Mouse (Mus musculus): ENCODE data around the gene Slc38a5. TPM values are rescaled to one million over a fixed set of nuclear protein-coding genes. Genes with fewer than 3 reads are reported as not detected.

Slc38a5 gene
- total RNA-seq (2021) (1 to 10 TPM in 1 of 2 experiments, under 1 TPM in 1; 0.29 to 1.4 TPM), polyA plus RNA-seq (2012; rRNA removed) (0.70 and 1.9 TPM in 2 replicates)
- long read RNA-seq: 0 reads

DNA sequence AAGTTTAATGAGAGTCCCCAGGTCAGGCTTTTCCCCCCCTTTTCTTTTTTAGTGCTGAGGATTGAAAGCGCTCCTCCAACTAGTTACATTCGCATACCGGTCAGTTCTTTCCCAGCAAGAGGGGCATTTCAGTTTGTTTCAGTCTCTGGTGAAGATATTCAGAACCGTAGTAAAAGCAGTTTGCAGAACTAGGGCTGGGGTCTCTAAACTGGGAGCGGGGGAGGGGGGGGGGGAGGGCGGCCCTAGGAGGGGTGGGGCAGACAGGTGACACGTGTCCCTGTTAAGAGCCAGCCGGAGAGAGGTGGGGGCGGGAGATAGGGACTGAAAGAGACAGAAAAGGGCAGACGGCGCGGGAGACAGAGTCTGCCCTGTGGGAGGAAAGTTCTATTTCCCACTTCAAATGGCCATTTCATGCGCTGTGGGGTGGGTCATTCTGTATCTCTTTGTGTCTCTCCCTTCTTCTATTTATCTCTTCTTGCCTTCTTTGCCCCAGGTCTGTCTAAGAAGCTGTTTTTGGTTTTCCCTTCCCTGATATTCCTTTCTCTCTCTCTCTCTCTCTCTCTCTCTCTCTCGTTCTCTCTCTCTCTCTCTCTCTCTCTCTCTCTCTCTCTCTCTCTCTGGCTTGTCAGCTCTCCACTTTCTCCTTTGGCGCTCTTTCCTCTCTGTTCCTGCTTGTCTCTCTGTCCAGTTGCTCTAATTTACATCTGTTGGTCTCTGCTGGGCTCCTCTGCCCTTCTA is at the start of gene Slc38a5:
TSS of gene Slc38a5 (plus strand) at position 51 of the 738 bp plus-strand sequence.
- no peaks in the 10 kb centered on the region for H3K36me3 ChIP-seq (ENCODE audit: control insufficient read depth, insufficient read depth, low read length)
- no peaks in the 10 kb centered on the region for H3K79me2 ChIP-seq (replicated peaks; ENCODE audit: control insufficient read depth, insufficient read depth, low read length)
- intact Hi-C loops (cut with DNase I): no loop called here
- no peak for TF ChIP-seq EP300 (IDR thresholded peaks at IDR 0.05; ENCODE audit: insufficient read depth, low read depth, low read length)
- no peak for TF ChIP-seq POLR2A (IDR thresholded peaks at IDR 0.05; ENCODE audit: insufficient read depth, low read depth, low read length)
- no peak for TF ChIP-seq CTCF (IDR thresholded peaks at IDR 0.05)
- H3K4me3 ChIP-seq: no peak within 1 kb of the TSS
- no peaks in the 10 kb centered on the region for H3K27me3 ChIP-seq (ENCODE audit: control insufficient read depth, insufficient read depth, low read length)
- no peak for DNase-seq
- H3K27ac ChIP-seq: no peak within 1 kb of the TSS
- 13% methylated on average over 14 of the region's 15 CpGs for WGBS
- no peak within 1 kb of the TSS for H3K9ac ChIP-seq (ENCODE audit: low read depth, low read length)
- H3K4me1 ChIP-seq (ENCODE audit: control insufficient read depth, insufficient read depth, low read length): no peaks in the 10 kb centered on the region

DNA sequence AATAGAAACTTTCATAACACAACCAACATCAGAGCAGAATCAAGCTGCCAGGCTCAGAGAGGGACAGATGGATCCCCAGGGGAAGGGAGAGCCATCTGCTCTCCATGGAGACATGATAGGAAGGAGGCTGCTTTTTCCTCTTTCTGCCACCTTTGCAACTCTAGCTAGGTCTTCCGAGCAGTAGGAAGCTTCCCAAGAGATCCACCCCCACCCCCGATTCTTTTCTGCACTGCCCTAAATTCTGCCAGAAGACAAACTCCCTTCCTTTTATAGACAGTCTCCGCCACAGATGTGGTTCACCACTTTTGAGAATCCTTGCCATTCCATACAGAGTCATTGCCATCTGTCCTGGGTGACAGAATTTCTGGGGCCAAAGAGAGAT is 48.6 kb upstream of the Slc38a5 start:
- WGBS: 49% methylated on average over 3 of the region's 3 CpGs
- intact Hi-C loops (cut with DNase I): no loop called here

DNA sequence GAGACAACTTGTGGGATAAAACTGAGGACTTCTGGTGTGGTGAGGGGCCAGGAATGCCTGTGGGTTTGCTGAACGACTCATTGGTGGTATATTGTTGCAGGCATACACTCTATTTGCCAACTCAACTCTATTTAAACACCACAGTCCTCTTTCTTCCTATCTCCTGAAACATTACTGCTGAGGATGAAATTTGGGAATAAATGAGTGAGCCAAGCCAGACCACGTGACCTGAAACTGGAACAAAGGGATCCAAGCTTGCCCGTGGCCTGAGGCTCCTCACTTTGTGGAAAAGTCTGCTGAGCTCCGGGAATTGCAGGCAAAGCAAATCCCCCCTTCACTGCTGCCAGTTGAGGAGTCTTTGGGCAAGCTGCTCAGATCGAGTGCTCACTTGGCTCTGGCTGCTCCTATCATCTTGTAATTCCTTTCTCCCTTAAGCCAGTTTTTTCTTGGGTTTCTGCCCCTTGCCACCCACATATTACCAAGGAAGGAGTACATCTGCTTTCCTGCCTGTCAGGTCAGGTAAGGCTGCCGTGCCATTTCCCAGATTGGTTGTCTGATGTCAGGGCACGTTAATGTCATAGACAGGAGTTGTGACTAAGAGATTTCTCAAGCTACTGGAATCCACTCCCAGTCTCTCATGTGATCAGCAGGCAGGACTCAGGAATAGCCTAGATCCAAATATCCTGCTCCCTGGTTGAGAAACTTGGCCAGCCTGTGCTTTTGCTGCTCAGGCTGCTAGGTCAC is 48.1 kb upstream of the Slc38a5 start:
- no peaks in the 10 kb centered on the region for H3K4me1 ChIP-seq (ENCODE audit: control insufficient read depth, insufficient read depth, low read length)
- intact Hi-C loops (cut with DNase I): no loop called here
- no peaks in the 10 kb centered on the region for H3K27me3 ChIP-seq (ENCODE audit: control insufficient read depth, insufficient read depth, low read length)
- no peak overlapping the region for H3K4me3 ChIP-seq
- no peak overlapping the region for H3K9ac ChIP-seq (ENCODE audit: low read depth, low read length)
- TF ChIP-seq CTCF (IDR thresholded peaks at IDR 0.05) (no peak), POLR2A (IDR thresholded peaks at IDR 0.05; ENCODE audit: insufficient read depth, low read depth, low read length) (no peak), EP300 (IDR thresholded peaks at IDR 0.05; ENCODE audit: insufficient read depth, low read depth, low read length) (no peak)
- DNase-seq: no peak
- 49% methylated on average over 7 of the region's 7 CpGs for WGBS
- H3K36me3 ChIP-seq (ENCODE audit: control insufficient read depth, insufficient read depth, low read length): no peaks in the 10 kb centered on the region
- H3K79me2 ChIP-seq (replicated peaks; ENCODE audit: control insufficient read depth, insufficient read depth, low read length): no peaks in the 10 kb centered on the region
- H3K27ac ChIP-seq: no peak overlapping the region

More for the DNA sequence above, 48.6 kb upstream of the Slc38a5 start:
- TF ChIP-seq POLR2A (IDR thresholded peaks at IDR 0.05; ENCODE audit: insufficient read depth, low read depth, low read length) (no peak), EP300 (IDR thresholded peaks at IDR 0.05; ENCODE audit: insufficient read depth, low read depth, low read length) (no peak), CTCF (IDR thresholded peaks at IDR 0.05) (no peak)
- no peak for DNase-seq
- no peak overlapping the region for H3K27ac ChIP-seq
- H3K9ac ChIP-seq (ENCODE audit: low read depth, low read length): no peak overlapping the region
- no peaks in the 10 kb centered on the region for H3K36me3 ChIP-seq (ENCODE audit: control insufficient read depth, insufficient read depth, low read length)
- no peak overlapping the region for H3K4me3 ChIP-seq
- no peaks in the 10 kb centered on the region for H3K79me2 ChIP-seq (replicated peaks; ENCODE audit: control insufficient read depth, insufficient read depth, low read length)
- H3K4me1 ChIP-seq (ENCODE audit: control insufficient read depth, insufficient read depth, low read length): no peaks in the 10 kb centered on the region
- H3K27me3 ChIP-seq (ENCODE audit: control insufficient read depth, insufficient read depth, low read length): no peaks in the 10 kb centered on the region

DNA sequence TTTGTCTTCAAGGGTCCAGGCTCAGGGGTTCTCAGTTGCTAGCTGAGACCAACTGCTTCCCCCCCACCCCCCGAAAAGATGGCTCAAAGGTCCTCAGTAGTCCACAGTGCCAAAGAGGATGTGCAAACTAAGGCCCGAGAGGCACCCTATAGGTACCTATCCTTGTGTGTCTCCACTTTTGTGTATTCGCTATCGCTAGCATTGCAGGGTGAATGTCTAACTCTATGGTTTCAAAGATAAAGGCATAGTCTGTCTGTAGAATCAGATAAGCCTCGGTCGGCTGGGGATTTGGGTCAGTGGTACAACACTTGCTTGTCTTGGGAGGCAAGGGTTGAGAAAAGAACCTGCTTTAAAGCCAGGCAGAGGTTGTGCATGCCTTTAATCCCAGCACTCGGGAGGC is 47.5 kb upstream of the Slc38a5 start:
- TF ChIP-seq POLR2A (IDR thresholded peaks at IDR 0.05; ENCODE audit: insufficient read depth, low read depth, low read length) (no peak), EP300 (IDR thresholded peaks at IDR 0.05; ENCODE audit: insufficient read depth, low read depth, low read length) (no peak), CTCF (IDR thresholded peaks at IDR 0.05) (no peak)
- 76% methylated on average over 7 of the region's 7 CpGs for WGBS
- H3K9ac ChIP-seq (ENCODE audit: low read depth, low read length): no peak overlapping the region
- intact Hi-C loops (cut with DNase I): no loop called here
- H3K4me3 ChIP-seq: no peak overlapping the region
- no peak overlapping the region for H3K27ac ChIP-seq
- no peaks in the 10 kb centered on the region for H3K27me3 ChIP-seq (ENCODE audit: control insufficient read depth, insufficient read depth, low read length)
- DNase-seq: no peak
- H3K4me1 ChIP-seq (ENCODE audit: control insufficient read depth, insufficient read depth, low read length): no peaks in the 10 kb centered on the region
- no peaks in the 10 kb centered on the region for H3K79me2 ChIP-seq (replicated peaks; ENCODE audit: control insufficient read depth, insufficient read depth, low read length)
- H3K36me3 ChIP-seq (ENCODE audit: control insufficient read depth, insufficient read depth, low read length): no peaks in the 10 kb centered on the region

DNA sequence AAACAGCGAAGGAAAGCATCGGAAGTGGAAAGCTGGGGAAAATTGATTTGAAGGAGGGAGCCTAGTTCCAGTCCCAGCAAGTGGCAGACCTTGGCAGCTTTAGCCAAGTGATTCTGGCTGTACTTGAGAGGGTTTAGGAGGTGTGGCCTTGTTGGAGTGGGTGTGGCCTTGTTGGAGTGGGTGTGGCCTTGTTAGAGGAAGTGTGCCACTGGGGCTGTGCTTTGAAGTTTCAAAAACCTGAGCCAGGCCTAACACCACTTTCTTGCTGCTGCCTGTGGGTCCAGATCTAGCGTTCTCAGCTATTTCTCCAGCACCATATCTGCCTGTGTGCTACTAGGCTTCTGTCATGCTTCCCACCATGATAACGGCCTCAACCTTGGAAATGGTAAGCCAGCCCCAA is 40.7 kb upstream of the Slc38a5 start:
- no peak for DNase-seq
- Histone ChIP-seq H3K4me3 (no peak overlapping the region), H3K36me3 (ENCODE audit: control insufficient read depth, insufficient read depth, low read length) (no peaks in the 10 kb centered on the region), H3K27ac (no peak overlapping the region), H3K27me3 (ENCODE audit: control insufficient read depth, insufficient read depth, low read length) (no peaks in the 10 kb centered on the region), H3K9ac (ENCODE audit: low read depth, low read length) (no peak overlapping the region), H3K4me1 (ENCODE audit: control insufficient read depth, insufficient read depth, low read length) (no peaks in the 10 kb centered on the region), H3K79me2 (replicated peaks; ENCODE audit: control insufficient read depth, insufficient read depth, low read length) (no peaks in the 10 kb centered on the region)
- intact Hi-C loops (cut with DNase I): no loop called here
- no peak for TF ChIP-seq POLR2A (IDR thresholded peaks at IDR 0.05; ENCODE audit: insufficient read depth, low read depth, low read length)
- no peak for TF ChIP-seq CTCF (IDR thresholded peaks at IDR 0.05)
- WGBS: 74% methylated on average over 4 of the region's 4 CpGs

DNA sequence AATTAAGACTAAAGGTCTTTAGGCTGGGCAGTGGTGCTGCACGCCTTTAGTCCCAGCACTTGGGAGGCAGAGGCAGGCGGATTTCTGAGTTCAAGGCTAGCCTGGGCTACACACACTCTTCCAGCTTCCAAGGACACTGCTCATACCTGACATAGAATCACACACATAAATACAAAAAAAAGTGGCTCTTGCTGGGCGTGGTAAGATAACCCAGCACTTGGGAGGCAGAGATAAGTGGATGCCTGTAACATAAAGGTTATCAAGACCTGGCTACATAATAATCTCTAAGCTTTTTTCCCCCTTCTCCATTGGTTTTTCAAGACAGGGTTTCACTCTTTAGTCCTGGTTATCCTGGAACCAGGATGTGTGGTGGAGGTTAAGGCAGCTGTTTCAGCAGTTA is 37.3 kb upstream of the Slc38a5 start:
- Histone ChIP-seq H3K27ac (no peak overlapping the region), H3K36me3 (ENCODE audit: control insufficient read depth, insufficient read depth, low read length) (no peaks in the 10 kb centered on the region), H3K27me3 (ENCODE audit: control insufficient read depth, insufficient read depth, low read length) (no peaks in the 10 kb centered on the region), H3K79me2 (replicated peaks; ENCODE audit: control insufficient read depth, insufficient read depth, low read length) (no peaks in the 10 kb centered on the region), H3K4me1 (ENCODE audit: control insufficient read depth, insufficient read depth, low read length) (no peaks in the 10 kb centered on the region), H3K9ac (ENCODE audit: low read depth, low read length) (no peak overlapping the region), H3K4me3 (no peak overlapping the region)
- intact Hi-C loops (cut with DNase I): no loop called here
- DNase-seq: no peak
- no peak for TF ChIP-seq EP300 (IDR thresholded peaks at IDR 0.05; ENCODE audit: insufficient read depth, low read depth, low read length)
- no peak for TF ChIP-seq CTCF (IDR thresholded peaks at IDR 0.05)
- TF ChIP-seq POLR2A (IDR thresholded peaks at IDR 0.05; ENCODE audit: insufficient read depth, low read depth, low read length): no peak
- WGBS: 76% methylated on average over 3 of the region's 3 CpGs

Data from heart, adult 2 months (tissue).